Mouse (Mus musculus): ENCODE measurements around the gene Bax. TPM values are rescaled to one million over a fixed set of nuclear protein-coding genes. Genes with fewer than 3 reads are reported as not detected.
"Not testable (repeated sequence)": the region's sequence is repeated elsewhere in the genome, so short reads cannot be mapped to it uniquely, and the experiment has no call there.

Gene Bax
- polyA plus RNA-seq, 1 experiment from 2014 or later = 72.6 TPM

GRCm38 (mm10) chr7:45489578-45489977, 22.9 kb upstream of the Bax start:
- Histone ChIP-seq H3K4me3 (ENCODE audit: inconsistent target) (no peak overlapping the region), H3K36me3 (ENCODE audit: inconsistent target) (peaks cover 16% of the 10 kb centered on the region), H3K27ac (no peak overlapping the region), H3K79me2 (ENCODE audit: inconsistent target) (no peaks in the 10 kb centered on the region)
- 89% methylated on average over 7 of the region's 7 CpGs for WGBS (ENCODE audit: missing documents)

GRCm38 (mm10) chr7:45488293-45489204, 21.9 kb upstream of the Bax start, which contains the start of gene Dhdh:
Gene Dhdh (minus strand): TSS chr7:45488805.
- H3K27ac ChIP-seq = peak within 1 kb of the TSS; percentile 49
- whole genome bisulfite sequencing (ENCODE audit: missing documents) = 14% methylated on average over 34 of the region's 38 CpGs

GRCm38 (mm10) chr7:45487861-45488292, 21.2 kb upstream of the Bax start:
- Histone ChIP-seq H3K79me2 (ENCODE audit: inconsistent target) (no peaks in the 10 kb centered on the region), H3K4me3 (ENCODE audit: inconsistent target) (peak overlapping the region; percentile 79), H3K27ac (peak overlapping the region; percentile 49), H3K36me3 (ENCODE audit: inconsistent target) (no peaks in the 10 kb centered on the region)
- 63% methylated on average over 11 of the region's 11 CpGs for WGBS (ENCODE audit: missing documents)

More at GRCm38 (mm10) chr7:45488293-45489204, 21.9 kb upstream of the Bax start, which contains the start of gene Dhdh:
- H3K79me2 ChIP-seq (ENCODE audit: inconsistent target) = no peaks in the 10 kb centered on the region
- H3K4me3 ChIP-seq (ENCODE audit: inconsistent target) = peak within 1 kb of the TSS; percentile 79
- peaks cover 6% of the 10 kb centered on the region; the same call in 1 of the 2 replicates for H3K36me3 ChIP-seq (ENCODE audit: inconsistent target)

- Histone ChIP-seq H3K36me3 (ENCODE audit: inconsistent target) (no peaks in the 10 kb centered on the region), H3K27ac (no peak within 1 kb of the TSS), H3K4me3 (ENCODE audit: inconsistent target) (no peak within 1 kb of the TSS), H3K79me2 (ENCODE audit: inconsistent target) (no peaks in the 10 kb centered on the region)
- WGBS (ENCODE audit: missing documents) = 94% methylated on average over 12 of the region's 12 CpGs
These were observed 20.2 kb upstream of the Bax start, which contains the start of gene Gm45808 for GRCm38 (mm10) chr7:45486761-45487415. Gene Gm45808 (minus strand): TSS chr7:45486811.

GRCm38 (mm10) chr7:45486158-45486557, 19.5 kb upstream of the Bax start:
- Histone ChIP-seq H3K79me2 (ENCODE audit: inconsistent target) (no peaks in the 10 kb centered on the region), H3K36me3 (ENCODE audit: inconsistent target) (no peaks in the 10 kb centered on the region), H3K27ac (no peak overlapping the region), H3K4me3 (ENCODE audit: inconsistent target) (no peak overlapping the region)
- WGBS (ENCODE audit: missing documents) = 89% methylated on average over 7 of the region's 7 CpGs

GRCm38 (mm10) chr7:45484985-45485384, 18.3 kb upstream of the Bax start:
- H3K79me2 ChIP-seq (ENCODE audit: inconsistent target); H3K36me3 ChIP-seq (ENCODE audit: inconsistent target); H3K4me3 ChIP-seq (ENCODE audit: inconsistent target); H3K27ac ChIP-seq: not testable (repeated sequence)
- 90% methylated on average over 5 of the region's 5 CpGs for WGBS (ENCODE audit: missing documents)

GRCm38 (mm10) chr7:45482166-45482565, 15.5 kb upstream of the Bax start:
- H3K4me3 ChIP-seq (ENCODE audit: inconsistent target) = no peak overlapping the region
- no peaks in the 10 kb centered on the region for H3K79me2 ChIP-seq (ENCODE audit: inconsistent target)
- no peak overlapping the region for H3K27ac ChIP-seq
- WGBS (ENCODE audit: missing documents) = 100% methylated on average over 1 of the region's 1 CpGs
- peaks cover 9% of the 10 kb centered on the region; the same call in 1 of the 2 replicates for H3K36me3 ChIP-seq (ENCODE audit: inconsistent target)

- WGBS (ENCODE audit: missing documents) = 68% methylated on average over 15 of the region's 15 CpGs
- H3K79me2 ChIP-seq (ENCODE audit: inconsistent target) = no peaks in the 10 kb centered on the region
- no peak within 1 kb of the TSS for H3K4me3 ChIP-seq (ENCODE audit: inconsistent target)
- H3K36me3 ChIP-seq (ENCODE audit: inconsistent target) = peaks cover 9% of the 10 kb centered on the region; the same call in 1 of the 2 replicates
- H3K27ac ChIP-seq = no peak within 1 kb of the TSS
These were observed 14.8 kb upstream of the Bax start, which contains the start of gene Tulp2 for GRCm38 (mm10) chr7:45481374-45481927. Gene Tulp2 (plus strand): TSS chr7:45481877.

GRCm38 (mm10) chr7:45480310-45480709, 13.6 kb upstream of the Bax start:
- H3K36me3 ChIP-seq (ENCODE audit: inconsistent target) = not testable (repeated sequence)
- WGBS (ENCODE audit: missing documents) = 100% methylated on average over 1 of the region's 4 CpGs

GRCm38 (mm10) chr7:45478774-45479173, 12.1 kb upstream of the Bax start:
- 98% methylated on average over 7 of the region's 7 CpGs for WGBS (ENCODE audit: missing documents)
- H3K36me3 ChIP-seq (ENCODE audit: inconsistent target) = peaks cover 9% of the 10 kb centered on the region; the same call in 1 of the 2 replicates
- no peak overlapping the region for H3K4me3 ChIP-seq (ENCODE audit: inconsistent target)
- H3K27ac ChIP-seq = no peak overlapping the region
- H3K79me2 ChIP-seq (ENCODE audit: inconsistent target) = no peaks in the 10 kb centered on the region

More at GRCm38 (mm10) chr7:45480310-45480709, 13.6 kb upstream of the Bax start:
- not testable (repeated sequence) for H3K4me3 ChIP-seq (ENCODE audit: inconsistent target); H3K27ac ChIP-seq; H3K79me2 ChIP-seq (ENCODE audit: inconsistent target)

GRCm38 (mm10) chr7:45477003-45477402, 10.3 kb upstream of the Bax start:
- H3K4me3 ChIP-seq (ENCODE audit: inconsistent target) = no peak overlapping the region
- WGBS (ENCODE audit: missing documents) = 43% methylated on average over 2 of the region's 3 CpGs

GRCm38 (mm10) chr7:45476453-45476852, 9.8 kb upstream of the Bax start:
- H3K36me3 ChIP-seq (ENCODE audit: inconsistent target) = peaks cover 9% of the 10 kb centered on the region; the same call in 1 of the 2 replicates
- WGBS (ENCODE audit: missing documents) = 82% methylated on average over 1 of the region's 1 CpGs
- H3K4me3 ChIP-seq (ENCODE audit: inconsistent target) = no peak overlapping the region
- no peaks in the 10 kb centered on the region for H3K79me2 ChIP-seq (ENCODE audit: inconsistent target)
- no peak overlapping the region for H3K27ac ChIP-seq

More at GRCm38 (mm10) chr7:45477003-45477402, 10.3 kb upstream of the Bax start:
- Histone ChIP-seq H3K27ac (no peak overlapping the region), H3K36me3 (ENCODE audit: inconsistent target) (peaks cover 9% of the 10 kb centered on the region; the same call in 1 of the 2 replicates), H3K79me2 (ENCODE audit: inconsistent target) (no peaks in the 10 kb centered on the region)

- H3K36me3 ChIP-seq (ENCODE audit: inconsistent target) = peaks cover 9% of the 10 kb centered on the region; the same call in 1 of the 2 replicates
- WGBS (ENCODE audit: missing documents) = 93% methylated on average over 15 of the region's 16 CpGs
- H3K79me2 ChIP-seq (ENCODE audit: inconsistent target) = no peaks in the 10 kb centered on the region
- H3K27ac ChIP-seq = no peak overlapping the region
- H3K4me3 ChIP-seq (ENCODE audit: inconsistent target) = no peak overlapping the region
These were observed 8.7 kb upstream of the Bax start for GRCm38 (mm10) chr7:45475291-45475969.

- Histone ChIP-seq H3K36me3 (ENCODE audit: inconsistent target) (no peaks in the 10 kb centered on the region; the same call in 1 of the 2 replicates), H3K4me3 (ENCODE audit: inconsistent target) (no peak overlapping the region), H3K79me2 (ENCODE audit: inconsistent target) (peaks cover 6% of the 10 kb centered on the region), H3K27ac (no peak overlapping the region)
- 7% methylated on average over 3 of the region's 3 CpGs for WGBS (ENCODE audit: missing documents)
These were observed 4.2 kb upstream of the Bax start for GRCm38 (mm10) chr7:45470869-45471268.
